Mouse (Mus musculus): ENCODE data around the gene Lmo3.

Lmo3 gene

GRCm38 (mm10) chr6:138581734-138582505 is at the start of gene Lmo3:
Lmo3 (minus strand) TSS chr6:138581968.
- DNase-seq = no peak

- DNase-seq = no peak
Observed at GRCm38 (mm10) chr6:138620786-138621185, 39.0 kb upstream of the Lmo3 start.

GRCm38 (mm10) chr6:138618396-138618795 is 36.6 kb upstream of the Lmo3 start:
- DNase-seq = no peak

- no peak for DNase-seq
Observed at GRCm38 (mm10) chr6:138597016-138597415, 15.2 kb upstream of the Lmo3 start.

GRCm38 (mm10) chr6:138595991-138596698 is 14.4 kb upstream of the Lmo3 start:
- DNase-seq = no peak

DNA sequence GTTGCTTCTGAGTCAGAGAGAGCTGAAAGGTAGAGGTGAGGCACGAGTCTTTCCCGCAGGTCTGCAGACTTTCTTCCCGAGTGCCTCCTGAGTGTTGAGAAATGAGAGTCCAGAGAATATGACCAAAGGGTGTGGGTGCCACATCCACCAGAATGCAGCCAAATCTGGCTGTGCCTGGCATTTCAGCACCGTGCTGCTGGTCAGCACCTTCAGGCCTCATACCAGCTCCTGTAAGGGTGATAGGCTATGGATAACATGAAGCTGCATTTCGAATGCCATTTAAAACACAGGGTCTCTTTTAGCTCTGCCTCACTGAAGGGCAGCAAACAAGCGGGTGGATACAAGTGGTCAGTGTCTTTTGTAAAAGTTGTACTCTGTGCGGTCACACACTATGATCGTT is 1.5 kb upstream of the Lmo3 start:
- no peak for DNase-seq

DNA sequence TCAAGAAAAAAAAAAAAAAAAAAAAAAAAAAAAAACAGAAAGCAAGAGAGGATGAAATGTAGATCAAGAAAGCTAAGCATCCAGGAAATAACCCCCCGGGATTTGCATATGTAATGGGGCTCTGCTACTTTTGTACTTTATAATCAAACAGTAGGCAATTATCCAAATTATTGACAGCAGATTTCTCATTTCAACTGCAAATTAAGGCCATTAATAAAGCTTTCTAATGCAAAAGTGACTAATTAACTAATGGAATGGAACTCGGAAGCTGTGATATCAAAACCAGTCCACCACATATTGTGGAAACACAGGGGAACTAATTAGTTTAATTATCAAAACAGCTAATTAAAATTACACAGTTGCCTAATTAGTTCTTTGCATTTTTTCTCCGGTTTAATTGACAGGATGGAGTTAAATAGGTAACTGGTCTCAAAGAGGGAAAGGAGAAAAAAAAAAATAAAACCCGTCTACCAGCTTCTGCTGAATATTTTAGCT is 785 bp upstream of the Lmo3 start:
- DNase-seq = no peak

GRCm38 (mm10) chr6:138580491-138581076 is 1.2 kb downstream of the Lmo3 start:
- no peak for DNase-seq

GRCm38 (mm10) chr6:138563416-138563815 is 18.4 kb downstream of the Lmo3 start:
- no peak for DNase-seq

- DNase-seq = no peak
Observed at GRCm38 (mm10) chr6:138552144-138552543, 29.6 kb downstream of the Lmo3 start.

DNA sequence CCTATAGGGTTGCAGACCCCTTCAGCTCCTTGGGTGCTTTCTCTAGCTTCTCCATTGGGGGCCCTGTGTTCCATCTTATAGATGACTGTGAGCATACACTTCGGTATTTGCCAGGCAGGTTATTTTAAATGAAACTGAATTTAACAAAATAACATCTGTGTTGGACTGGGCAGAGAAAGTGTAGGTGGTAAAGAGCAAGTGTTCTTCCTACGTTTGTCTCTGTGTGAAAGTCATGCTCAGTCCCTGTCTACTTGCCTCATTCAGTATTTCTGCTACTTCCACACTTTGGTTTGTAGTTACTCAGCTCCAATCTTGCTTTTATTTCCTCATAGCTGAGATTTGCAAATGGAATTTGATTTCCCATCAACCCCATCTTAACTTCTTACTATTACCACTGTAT is 46.9 kb downstream of the Lmo3 start:
- no peak for DNase-seq

DNA sequence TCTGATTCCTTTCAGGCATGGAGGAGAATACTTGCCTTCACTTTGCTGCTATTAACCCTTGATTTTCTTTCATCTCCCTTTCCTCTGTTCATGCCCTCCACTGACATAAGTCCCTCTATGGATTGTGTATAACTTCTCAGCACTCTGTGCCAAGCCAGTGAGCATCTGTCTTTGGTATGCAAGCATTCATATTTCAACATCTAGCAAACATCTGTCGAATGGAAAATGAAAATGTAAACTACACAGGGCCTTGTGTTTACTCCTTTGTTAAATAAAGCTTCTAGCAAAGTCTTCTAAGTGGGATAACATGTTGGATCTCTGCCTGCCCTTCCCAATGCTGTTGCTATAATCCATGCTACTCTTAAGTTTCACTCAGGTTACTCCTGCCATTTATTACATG is 75.1 kb downstream of the Lmo3 start:
- no peak for DNase-seq

GRCm38 (mm10) chr6:138503946-138504345 is 77.8 kb downstream of the Lmo3 start:
- no peak for DNase-seq

DNA sequence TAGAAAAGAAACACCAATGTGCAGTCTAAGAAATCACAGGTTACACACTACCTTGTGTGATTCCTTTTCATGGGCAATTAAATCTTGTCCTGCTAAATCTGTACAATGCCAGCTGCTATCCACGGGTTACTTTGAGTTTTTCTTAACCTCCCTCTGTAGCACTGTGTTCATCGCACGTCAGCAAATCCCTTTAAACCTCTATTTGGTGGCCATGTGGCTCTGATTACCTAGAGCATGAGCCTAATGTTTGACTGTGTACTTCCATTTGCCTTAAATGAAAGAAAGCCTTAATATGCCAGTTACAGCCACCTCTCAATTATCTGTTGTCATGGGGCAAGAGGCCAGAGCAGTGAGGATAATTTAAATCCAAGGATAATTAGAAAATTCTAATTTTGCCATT is 98.9 kb downstream of the Lmo3 start:
- DNase-seq = no peak

GRCm38 (mm10) chr6:138477611-138478010 is 104.2 kb downstream of the Lmo3 start:
- DNase-seq = peak; percentile 1

DNA sequence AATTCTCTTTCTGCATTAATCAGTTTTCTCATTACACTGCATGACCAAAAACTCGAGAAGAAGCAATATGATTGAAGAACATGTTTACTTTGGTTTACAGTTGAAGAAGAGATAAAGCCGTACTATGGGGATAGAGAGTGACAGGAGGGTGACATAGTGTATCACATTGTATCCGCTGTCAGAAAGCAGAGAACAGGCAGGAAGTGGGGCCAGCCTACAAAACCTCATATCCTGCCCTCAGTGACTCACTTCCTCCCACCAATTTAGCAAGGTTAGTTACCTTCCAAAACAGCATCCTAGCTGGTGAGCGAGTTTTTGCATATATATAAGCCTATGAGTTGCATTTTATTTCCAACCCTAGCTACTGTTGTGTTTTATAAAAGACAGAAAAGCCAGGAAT is 112.6 kb downstream of the Lmo3 start:
- no peak for DNase-seq

- no peak for DNase-seq
Observed at GRCm38 (mm10) chr6:138444515-138445048, 137.2 kb downstream of the Lmo3 start.

GRCm38 (mm10) chr6:138437351-138437750 is 144.4 kb downstream of the Lmo3 start:
- no peak for DNase-seq

- DNase-seq = no peak
Observed at GRCm38 (mm10) chr6:138436813-138437212, 145.0 kb downstream of the Lmo3 start.

DNA sequence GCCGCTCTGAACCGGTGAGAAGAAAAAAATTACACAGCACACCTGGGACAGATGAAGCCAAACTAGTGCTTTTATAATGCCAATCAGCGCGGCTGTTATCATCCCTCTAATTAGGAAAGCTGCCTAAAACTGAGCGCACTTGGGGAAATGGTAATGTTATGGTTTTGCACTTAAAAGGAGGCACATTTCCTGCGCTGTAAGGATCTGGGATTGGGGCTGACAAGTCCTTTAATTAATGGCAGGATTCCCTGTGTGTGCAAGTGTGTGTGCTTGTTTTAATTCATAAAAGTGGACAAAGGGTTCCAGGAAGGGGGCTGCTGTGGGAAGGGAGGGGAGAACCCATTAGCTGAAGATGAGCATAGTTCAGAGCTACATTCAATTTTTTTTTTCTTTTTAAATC is 154.4 kb downstream of the Lmo3 start:
- no peak for DNase-seq

DNA sequence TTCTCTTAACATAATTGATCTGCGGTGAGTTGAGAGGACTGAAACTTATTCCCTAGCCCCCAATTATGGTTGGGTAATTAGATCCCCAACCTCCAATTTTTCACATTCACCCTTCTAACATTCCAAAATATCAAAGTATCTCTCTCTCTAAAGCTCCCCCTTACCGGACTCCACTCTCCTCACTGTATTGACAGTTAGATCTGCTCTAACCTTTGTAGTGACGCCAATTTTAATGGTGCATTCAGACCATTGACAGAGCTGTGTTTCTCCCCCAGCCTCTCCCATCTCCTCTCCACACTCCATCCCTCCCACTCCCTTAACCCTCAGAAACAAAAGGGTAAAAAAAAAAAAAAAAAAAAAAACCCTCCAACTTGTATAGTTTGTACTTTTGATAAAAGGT is 154.9 kb downstream of the Lmo3 start:
- DNase-seq = no peak

DNA sequence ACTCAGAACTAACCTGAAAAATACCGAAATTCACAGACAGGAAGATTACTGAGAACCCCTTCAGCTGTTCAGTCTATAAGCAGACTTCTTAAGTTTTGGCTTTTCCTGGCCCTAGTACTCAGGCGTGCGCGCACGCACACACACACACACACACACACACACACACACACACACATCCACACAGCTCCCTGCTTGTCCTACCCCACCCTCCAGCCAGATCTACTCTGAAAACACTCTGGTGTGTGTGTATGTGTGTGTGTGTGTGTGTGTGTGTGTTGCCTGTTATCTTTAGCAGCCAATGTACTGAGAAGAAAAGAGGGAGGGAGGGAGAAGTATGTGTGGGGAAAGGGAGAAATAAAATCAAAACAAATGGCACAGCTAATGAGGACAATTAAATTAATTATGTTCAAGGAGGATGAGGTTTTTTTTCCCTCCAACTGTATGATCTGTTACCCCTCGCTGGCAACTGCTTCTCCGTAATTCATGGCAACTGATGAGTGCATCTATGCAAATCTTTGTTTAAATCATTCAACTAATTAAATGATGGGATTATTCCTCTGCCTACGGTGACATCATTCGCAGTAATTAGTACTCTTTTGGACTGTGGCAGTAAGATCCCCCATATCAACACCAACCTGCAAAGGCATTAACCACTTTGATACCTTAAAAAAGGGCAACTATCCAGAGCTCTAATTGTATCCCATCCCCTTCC is 157.1 kb downstream of the Lmo3 start:
- DNase-seq = no peak
